Mouse (Mus musculus) urinary bladder, postnatal 36 days (tissue): Measurements from ENCODE around the gene Aoc1.
"Not testable (repeated sequence)": the region's sequence is repeated elsewhere in the genome, so short reads cannot be mapped to it uniquely, and the experiment has no call there.

Experiments
- DNase-seq, 2 experiments: peaks; one replicate each; pipeline ENCODE4 v3.0.0; 2022; ENCODE audit warnings: low spot score in 2 of 2, mixed read lengths in 1 of 2

Aoc1 gene

DNA sequence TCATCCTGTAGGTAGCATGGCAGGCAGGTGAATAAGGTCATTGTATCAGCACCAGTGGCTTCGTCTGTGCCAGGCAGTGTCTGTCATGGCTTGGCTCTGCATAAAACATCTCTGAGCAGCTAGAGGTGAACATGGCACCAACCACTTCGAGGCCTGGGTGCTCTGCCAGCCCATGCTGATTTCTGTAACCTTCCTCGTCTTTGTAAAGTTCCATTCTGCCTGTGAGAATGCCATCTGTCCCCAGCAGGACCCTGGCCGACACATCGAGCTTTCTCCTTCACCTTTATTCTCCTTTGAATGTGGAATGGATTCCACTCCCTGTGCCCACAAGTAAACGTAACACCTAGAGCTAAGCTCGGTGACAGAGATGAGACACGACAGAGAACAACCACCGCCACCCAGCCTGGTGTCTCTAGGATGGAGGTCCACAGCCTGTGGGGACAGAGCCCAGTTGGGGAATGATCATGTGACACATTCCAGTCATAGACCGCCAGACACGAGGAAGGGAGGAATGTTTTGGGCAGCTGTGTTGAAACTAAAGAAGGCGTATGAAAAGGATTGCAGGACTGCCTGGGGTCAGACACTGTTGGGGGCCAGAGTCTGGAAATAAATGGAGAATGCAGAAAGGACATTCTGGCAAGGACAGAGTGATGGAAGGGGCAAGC is 10.9 kb upstream of the Aoc1 start:
- no peak for DNase-seq

DNA sequence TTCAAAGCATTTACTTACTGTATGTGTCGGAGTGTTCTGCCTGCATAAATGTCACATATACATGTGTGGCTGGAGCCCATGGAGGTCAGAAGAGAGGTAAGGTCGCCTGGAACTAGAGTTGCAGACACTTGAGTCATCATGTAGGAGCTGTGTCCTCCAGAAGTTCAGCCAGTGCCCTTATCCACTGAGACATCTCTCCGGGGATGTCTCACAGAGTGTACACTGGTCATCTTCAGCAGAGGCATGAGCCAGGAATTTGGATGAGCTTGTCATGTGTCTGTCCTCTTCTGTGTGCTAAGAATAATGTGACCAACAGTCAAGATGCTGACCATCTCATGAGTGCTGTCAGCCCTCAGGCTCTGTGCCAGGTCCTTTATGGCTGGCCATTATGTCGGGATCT is 9.9 kb upstream of the Aoc1 start:
- DNase-seq, result no peak

DNA sequence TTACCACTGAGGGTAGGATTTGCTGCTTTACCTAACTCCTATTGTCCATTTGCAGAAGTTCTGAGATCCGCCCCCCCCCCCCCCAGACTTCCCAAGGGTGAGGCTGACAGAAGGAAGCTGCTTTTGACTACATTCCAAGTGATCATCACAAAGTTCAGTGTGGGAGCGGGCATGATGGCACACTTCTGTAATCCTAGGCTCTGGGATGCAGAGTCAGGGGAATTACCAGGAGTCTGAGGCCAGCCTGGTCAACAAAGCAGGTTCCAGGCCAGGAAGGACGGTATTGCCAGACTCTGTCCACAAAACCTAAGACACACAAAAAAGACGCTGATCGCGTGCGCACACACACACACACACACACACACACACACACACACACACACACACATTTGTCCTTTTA is 9.2 kb upstream of the Aoc1 start:
- DNase-seq, result no peak

- DNase-seq, result no peak
Observed at GRCm38 (mm10) chr6:48864181-48864580, 8.5 kb upstream of the Aoc1 start.

GRCm38 (mm10) chr6:48864723-48865122 is 8.0 kb upstream of the Aoc1 start:
- no peak for DNase-seq

DNA sequence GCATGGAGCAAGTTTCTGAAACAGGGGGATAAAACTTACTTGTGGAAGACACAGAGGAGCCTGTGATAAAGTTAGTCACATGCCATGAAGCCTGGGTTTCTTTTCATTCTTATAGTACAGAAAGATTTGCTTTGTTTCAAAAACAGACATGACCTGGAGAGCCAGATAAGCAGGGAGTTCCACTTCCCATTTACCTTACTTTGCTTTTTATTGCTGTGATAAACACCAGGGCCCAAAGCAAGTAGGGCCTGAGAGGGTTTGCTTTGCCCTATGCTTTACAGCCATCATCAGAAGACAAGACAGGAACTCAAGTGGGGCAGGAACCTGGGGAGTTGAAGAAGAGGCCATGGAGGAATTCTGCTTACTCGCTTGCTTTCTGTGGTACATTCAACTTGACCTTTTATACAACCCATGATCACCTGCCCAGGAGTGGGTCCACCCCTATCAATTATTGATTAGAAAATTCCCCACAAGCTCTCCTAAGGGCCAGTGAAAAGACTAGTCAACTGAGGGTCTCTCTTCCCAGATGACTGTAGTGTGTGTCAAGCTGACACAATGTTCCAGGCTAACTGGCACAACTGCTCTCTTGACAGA is 7.4 kb upstream of the Aoc1 start:
- DNase-seq, result no peak

DNA sequence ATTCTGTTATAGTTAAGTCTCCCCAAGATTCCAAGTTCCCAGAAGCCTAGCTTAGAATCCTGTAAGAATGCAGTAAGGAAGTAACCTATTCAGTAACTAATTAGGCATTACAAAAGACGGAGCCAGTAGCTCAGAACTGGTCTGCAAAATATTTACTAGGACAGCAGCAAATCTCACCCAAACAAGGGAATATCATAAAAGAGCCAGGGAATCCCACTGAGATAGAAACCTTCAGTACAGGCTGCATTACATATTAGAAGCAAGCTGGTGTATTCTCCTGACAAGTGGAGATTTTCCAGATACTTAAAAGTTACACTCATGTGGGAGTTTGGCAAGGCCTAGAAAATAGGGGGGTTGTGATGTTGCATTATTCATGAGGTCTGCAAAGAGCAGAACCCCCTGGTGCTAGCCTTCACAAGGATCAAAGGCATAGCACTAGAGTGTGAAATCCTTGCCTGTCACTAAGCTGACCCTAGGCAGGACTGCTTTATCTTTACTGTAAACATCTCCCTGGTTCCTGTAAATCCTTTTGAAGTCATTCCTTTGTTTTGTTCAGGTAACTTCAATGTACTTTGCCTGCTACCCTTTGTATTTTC is 6.2 kb upstream of the Aoc1 start:
- DNase-seq, result not testable (repeated sequence)

DNA sequence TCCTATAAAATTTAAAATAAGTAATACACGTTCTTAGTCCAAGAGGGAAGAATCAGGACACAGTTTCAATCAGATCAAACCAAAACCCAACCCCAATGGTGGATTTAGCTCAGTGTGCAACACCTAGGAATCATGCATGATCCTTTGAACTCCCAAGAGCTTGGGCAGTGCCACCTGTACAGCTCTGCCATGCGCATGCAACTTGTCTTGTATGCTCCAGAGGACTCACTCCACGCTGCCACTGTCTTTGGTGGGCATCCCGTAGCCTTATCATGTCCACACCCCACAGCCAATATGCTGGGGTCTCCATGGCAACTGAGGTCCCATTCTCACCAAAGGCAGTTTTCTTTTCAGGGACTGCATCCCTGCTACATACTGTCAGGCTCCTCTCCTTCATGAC is 5.5 kb upstream of the Aoc1 start:
- no peak for DNase-seq

- DNase-seq, result no peak
Observed at GRCm38 (mm10) chr6:48869774-48870173, 2.9 kb upstream of the Aoc1 start.

DNA sequence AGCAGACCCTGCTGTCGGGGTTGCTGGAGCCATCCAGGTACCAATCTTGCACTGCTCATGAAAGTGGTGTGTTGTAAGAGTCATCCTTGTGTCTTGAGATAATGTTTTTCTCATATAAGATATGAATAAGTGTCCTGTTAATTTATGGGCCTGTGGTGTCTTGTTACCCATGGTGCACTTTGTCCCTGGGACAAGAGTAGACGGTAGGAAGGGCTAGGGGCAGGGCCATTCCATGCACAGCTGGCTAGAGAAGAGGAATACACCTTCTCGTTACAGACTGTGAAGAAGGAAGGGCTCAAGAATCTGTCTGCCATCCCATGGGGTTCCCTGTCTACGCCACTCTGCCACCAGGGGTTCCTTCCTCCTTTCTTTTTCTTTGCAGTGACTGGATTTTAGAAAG is 1.9 kb downstream of the Aoc1 start:
- DNase-seq, result no peak

GRCm38 (mm10) chr6:48875515-48875914 is 2.8 kb downstream of the Aoc1 start:
- no peak for DNase-seq

DNA sequence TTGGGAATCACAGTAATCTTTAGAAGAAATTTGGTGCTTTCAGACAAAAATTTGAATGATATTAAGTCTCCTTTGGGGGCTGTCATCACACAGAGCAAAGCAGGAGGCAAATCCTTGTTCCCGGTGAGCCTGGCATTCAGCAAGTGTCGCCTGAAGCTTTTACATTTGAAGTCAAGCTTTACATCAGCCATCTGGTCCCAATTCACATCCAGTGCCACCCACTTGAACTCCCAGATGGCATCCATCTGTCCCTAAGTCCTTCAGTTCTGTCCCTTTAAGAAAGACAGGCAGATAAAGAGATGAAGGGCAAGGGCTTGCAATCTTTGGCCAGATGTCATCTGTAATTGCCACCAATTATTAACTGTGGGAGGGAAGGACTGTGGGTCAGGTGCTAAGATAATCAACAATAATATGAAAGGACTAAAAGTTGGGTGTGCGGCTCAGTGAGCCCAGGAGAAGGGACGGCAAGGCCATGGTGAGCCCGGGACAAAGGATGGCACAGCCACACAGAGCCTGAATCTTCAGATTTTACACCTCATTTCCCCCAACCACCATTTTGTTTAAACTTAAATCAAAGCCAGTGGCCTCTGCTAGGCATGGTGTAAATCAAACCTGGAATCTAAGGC is 3.9 kb downstream of the Aoc1 start:
- DNase-seq, result no peak

- no peak for DNase-seq
Observed at GRCm38 (mm10) chr6:48894203-48894602, 21.5 kb downstream of the Aoc1 start.

DNA sequence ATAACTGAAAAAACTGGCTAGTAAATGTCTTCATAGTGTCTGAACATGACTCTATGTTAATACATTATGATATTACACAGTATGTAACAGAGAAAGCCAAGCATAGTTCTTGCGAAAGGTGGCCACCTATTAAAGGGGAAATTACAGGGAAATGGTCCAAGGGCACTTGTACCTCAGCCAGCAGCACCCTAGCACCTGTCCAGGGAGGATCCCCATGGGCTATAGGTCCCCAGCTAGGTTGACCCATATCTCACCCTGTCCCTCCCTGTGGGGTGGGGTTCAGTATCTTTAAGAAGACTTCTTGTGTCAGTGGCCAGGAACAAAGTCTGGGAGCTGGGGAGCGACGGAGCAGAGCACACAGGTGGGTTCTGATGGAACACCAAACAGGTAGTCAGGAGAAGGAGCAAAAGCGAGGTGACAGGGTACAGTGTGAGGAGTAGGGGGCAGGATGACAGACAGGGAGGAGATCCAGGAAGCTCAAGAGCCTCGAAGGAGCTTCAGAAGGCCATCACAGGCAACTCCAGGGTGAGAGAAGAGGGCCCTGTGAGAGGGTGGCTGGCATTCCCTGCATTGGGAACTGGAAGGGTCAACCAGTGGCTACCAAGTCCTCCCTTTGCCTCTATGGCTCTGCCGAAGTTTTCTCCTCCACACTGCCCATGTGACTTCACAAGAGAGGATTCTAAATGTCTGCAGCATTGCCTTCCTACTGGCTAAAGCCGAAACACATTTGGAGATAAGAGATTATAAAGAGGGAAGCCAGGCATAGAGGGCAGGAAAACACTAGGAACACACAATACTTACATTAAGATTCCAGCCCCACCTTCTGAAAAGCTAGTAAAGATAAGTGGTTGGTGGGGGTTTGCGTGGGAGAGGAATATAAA is 22.5 kb downstream of the Aoc1 start:
- DNase-seq, result no peak

DNA sequence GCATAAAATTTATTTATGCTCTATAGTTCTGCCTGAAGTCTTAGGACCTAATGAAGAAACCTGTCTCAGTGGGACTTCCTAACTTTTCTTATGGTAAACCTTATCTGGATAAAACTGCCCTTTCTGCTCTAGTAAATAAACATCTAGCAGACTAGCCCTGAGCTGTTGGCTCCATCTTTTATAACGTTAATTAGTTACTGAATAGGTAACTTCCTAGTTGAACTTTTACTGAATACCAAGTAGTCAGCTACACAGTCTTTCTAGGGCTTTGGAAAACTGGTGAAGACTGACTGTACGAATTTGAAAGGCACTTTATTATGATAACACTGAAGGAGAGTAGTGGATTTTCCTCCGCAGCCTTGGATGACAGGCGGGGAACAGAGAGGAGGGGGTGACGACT is 23.2 kb downstream of the Aoc1 start:
- no peak for DNase-seq

GRCm38 (mm10) chr6:48896956-48897355 is 24.3 kb downstream of the Aoc1 start:
- DNase-seq, result no peak

- not testable (repeated sequence) for DNase-seq
Observed at GRCm38 (mm10) chr6:48901316-48901715, 28.6 kb downstream of the Aoc1 start.

- DNase-seq, result no peak
Observed at GRCm38 (mm10) chr6:48902511-48903406, 30.1 kb downstream of the Aoc1 start.

- DNase-seq, result no peak
Observed at GRCm38 (mm10) chr6:48903437-48903836, 30.7 kb downstream of the Aoc1 start.

DNA sequence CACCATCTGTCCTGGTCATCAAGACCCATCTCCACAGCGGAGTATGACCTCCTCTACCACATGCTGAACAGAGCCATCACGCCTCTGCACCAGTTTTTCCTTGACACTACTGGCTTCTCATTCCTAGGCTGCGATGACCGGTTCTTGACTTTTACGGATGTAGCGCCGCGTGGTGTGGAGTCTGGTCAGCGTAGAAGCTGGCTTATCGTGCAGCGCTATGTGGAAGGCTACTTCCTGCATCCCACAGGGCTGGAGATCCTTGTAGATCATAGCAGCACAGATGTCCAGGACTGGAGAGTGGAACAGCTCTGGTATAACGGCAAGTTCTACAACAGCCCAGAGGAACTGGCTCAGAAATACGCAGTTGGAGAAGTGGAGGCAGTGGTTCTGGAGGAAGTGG is 32.9 kb downstream of the Aoc1 start:
- no peak for DNase-seq

DNA sequence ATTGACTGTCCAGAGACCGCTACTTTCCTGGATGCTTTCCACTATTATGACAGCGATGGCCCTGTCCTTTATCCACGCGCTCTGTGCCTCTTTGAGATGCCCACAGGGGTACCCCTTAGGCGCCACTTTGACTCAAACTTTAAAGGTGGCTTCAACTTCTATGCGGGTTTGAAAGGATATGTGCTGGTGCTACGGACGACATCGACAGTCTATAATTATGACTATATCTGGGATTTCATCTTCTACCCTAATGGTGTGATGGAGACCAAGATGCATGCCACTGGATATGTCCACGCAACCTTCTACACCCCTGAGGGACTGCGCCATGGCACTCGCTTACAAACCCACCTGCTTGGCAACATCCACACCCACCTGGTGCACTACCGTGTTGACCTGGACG is 33.7 kb downstream of the Aoc1 start:
- DNase-seq, result no peak
